Mouse (Mus musculus) C2C12 (cell line): ENCODE measurements around the gene Wars2. TPM values are rescaled to one million over a fixed set of nuclear protein-coding genes. Genes with fewer than 3 reads are reported as not detected.

Experiments
- H3K27me3 ChIP-seq: one replicate; pipeline ENCODE4 v1.6.1; 2011; ENCODE audit not compliant: control insufficient read depth, insufficient read depth, insufficient read length
- H3K36me3 ChIP-seq: one replicate; pipeline ENCODE4 v1.6.1; 2011; ENCODE audit not compliant: control insufficient read depth, insufficient read depth
- H3K4me3 ChIP-seq: one replicate; pipeline ENCODE4 v1.5.1; 2011; ENCODE audit warnings: mild to moderate bottlenecking, control low read depth; ENCODE audit not compliant: poor library complexity, insufficient read depth, severe bottlenecking
- H3K79me2 ChIP-seq: one replicate; pipeline ENCODE4 v1.6.1; 2011; ENCODE audit not compliant: control insufficient read depth, insufficient read depth
- H3K79me3 ChIP-seq: one replicate; pipeline ENCODE4 v1.6.1; 2011; ENCODE audit warnings: low read depth, control low read depth
- H3ac ChIP-seq: one replicate; pipeline ENCODE3; 2011; ENCODE audit warnings: low read depth; ENCODE audit not compliant: control insufficient read depth, insufficient read length
- CEBPB ChIP-seq: IDR thresholded peaks from one replicate; pipeline ENCODE4 v1.6.1; 2011; ENCODE audit warnings: low read depth, mild to moderate bottlenecking, control low read depth, moderate library complexity
- CTCF ChIP-seq: IDR thresholded peaks from one replicate; pipeline ENCODE4 v1.5.1; 2011; ENCODE audit not compliant: control insufficient read depth, insufficient read depth, insufficient read length
- FOSL1 ChIP-seq: IDR thresholded peaks from one replicate; pipeline ENCODE4 v1.8.0; 2011; ENCODE audit warnings: mild to moderate bottlenecking, low read length; ENCODE audit not compliant: poor library complexity, insufficient read depth, severe bottlenecking
- MAX ChIP-seq: IDR thresholded peaks from one replicate; pipeline ENCODE4 v1.6.1; 2011; ENCODE audit warnings: mild to moderate bottlenecking, control low read depth
- MYOD1 ChIP-seq: IDR thresholded peaks from one replicate; pipeline ENCODE4 v1.6.1; 2011; ENCODE audit warnings: low read depth; ENCODE audit not compliant: control insufficient read depth, insufficient read length
- MYOG ChIP-seq: IDR thresholded peaks from one replicate; pipeline ENCODE4 v1.6.1; 2011; ENCODE audit not compliant: control insufficient read depth, insufficient read length; ENCODE audit errors: extremely low read depth
- USF1 ChIP-seq: IDR thresholded peaks from one replicate; pipeline ENCODE4 v1.6.1; 2011; ENCODE audit warnings: low read depth, mild to moderate bottlenecking, control low read depth, moderate library complexity
- polyA plus RNA-seq: library from polyadenylated mRNA; unstranded; fragments of >200 nt; fragmentation: generic; extraction: Trizol; gene quantifications from one replicate; pipeline ENCODE4 v1.2.1, GENCODE M21; 2012; ENCODE audit warnings: missing spikeins

The Wars2 gene
- polyA plus RNA-seq, 1 experiment = 5.1 TPM

- Histone ChIP-seq H3ac (no peak overlapping the region), H3K36me3 (no peaks in the 10 kb centered on the region), H3K79me3 (peaks cover 2% of the 10 kb centered on the region), H3K79me2 (no peaks in the 10 kb centered on the region), H3K27me3 (no peaks in the 10 kb centered on the region), H3K4me3 (no peak overlapping the region)
- no peak for TF ChIP-seq USF1
- TF ChIP-seq CEBPB = no peak
- no peak for TF ChIP-seq MYOG
Measured at GRCm38 (mm10) chr3:99173178-99173577, 32.3 kb downstream of the Wars2 start.

GRCm38 (mm10) chr3:99174658-99175304 is 33.9 kb downstream of the Wars2 start:
- Histone ChIP-seq H3K27me3 (no peaks in the 10 kb centered on the region), H3K36me3 (no peaks in the 10 kb centered on the region), H3ac (no peak overlapping the region), H3K4me3 (no peak overlapping the region), H3K79me3 (peaks cover 2% of the 10 kb centered on the region), H3K79me2 (no peaks in the 10 kb centered on the region)
- TF ChIP-seq FOSL1 (no peak), MYOG (no peak)

GRCm38 (mm10) chr3:99183355-99184016 is 42.6 kb downstream of the Wars2 start:
- H3K79me3 ChIP-seq = no peaks in the 10 kb centered on the region
- no peaks in the 10 kb centered on the region for H3K79me2 ChIP-seq
- no peak overlapping the region for H3K4me3 ChIP-seq
- H3K27me3 ChIP-seq = no peaks in the 10 kb centered on the region
- no peak for TF ChIP-seq MYOD1
- no peak for TF ChIP-seq MAX
- no peak for TF ChIP-seq USF1
- no peak overlapping the region for H3ac ChIP-seq
- H3K36me3 ChIP-seq = no peaks in the 10 kb centered on the region

- H3K79me3 ChIP-seq = no peaks in the 10 kb centered on the region
- H3K36me3 ChIP-seq = no peaks in the 10 kb centered on the region
- no peak for TF ChIP-seq MYOG
- no peak for TF ChIP-seq CTCF
- TF ChIP-seq MYOD1 = no peak
- no peak for TF ChIP-seq FOSL1
- TF ChIP-seq CEBPB = no peak
- no peak for TF ChIP-seq USF1
- no peak for TF ChIP-seq MAX
- no peaks in the 10 kb centered on the region for H3K79me2 ChIP-seq
- H3K27me3 ChIP-seq = no peaks in the 10 kb centered on the region
- no peak overlapping the region for H3ac ChIP-seq
- no peak overlapping the region for H3K4me3 ChIP-seq
Measured at GRCm38 (mm10) chr3:99184373-99184772, 43.5 kb downstream of the Wars2 start.

DNA sequence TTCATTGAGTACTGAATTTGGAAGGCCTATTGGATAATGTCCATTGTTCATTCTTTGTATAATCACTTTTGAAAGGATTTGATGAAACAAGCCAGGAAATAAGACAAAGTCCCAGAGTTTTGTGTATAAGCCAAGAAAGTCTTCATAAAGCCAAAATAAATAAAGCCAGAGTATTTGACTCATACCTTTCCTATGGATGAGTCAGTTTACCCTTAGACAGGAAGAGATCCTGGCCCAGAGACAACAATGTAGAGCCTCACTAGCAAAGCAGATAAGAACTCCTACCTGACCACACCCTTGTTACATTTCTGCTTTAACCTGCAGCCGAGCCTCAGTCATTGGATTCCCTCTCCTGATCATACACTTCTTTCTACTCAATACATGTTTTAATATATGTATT is 47.2 kb downstream of the Wars2 start:
- peak; percentile 21 for TF ChIP-seq FOSL1
- no peak for TF ChIP-seq CTCF
- Histone ChIP-seq H3K79me3 (no peaks in the 10 kb centered on the region), H3K27me3 (no peaks in the 10 kb centered on the region), H3K36me3 (no peaks in the 10 kb centered on the region), H3K4me3 (no peak overlapping the region), H3ac (no peak overlapping the region), H3K79me2 (no peaks in the 10 kb centered on the region)

DNA sequence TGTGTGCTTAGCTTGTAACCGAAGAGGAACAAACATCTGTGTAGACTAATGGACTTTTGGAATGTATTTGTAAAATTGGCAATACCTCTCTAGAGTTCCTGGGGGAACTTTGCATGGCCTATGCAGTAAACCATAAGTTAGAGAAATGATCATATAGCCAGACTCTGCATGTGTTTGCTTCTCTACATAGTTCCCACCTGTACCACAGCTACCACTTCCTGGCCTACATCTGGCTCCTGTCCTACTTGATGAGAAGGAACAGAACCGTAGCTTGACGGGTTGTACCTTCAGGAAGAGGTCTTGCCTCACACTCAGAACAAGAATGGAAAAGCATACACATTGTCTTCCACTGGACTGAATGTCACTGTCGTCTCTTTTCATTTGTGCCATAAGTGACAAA is 52.7 kb downstream of the Wars2 start:
- no peaks in the 10 kb centered on the region for H3K27me3 ChIP-seq
- H3K36me3 ChIP-seq = no peaks in the 10 kb centered on the region
- H3K79me2 ChIP-seq = no peaks in the 10 kb centered on the region
- H3ac ChIP-seq = no peak overlapping the region
- no peaks in the 10 kb centered on the region for H3K79me3 ChIP-seq
- TF ChIP-seq MYOD1 = no peak
- no peak for TF ChIP-seq CTCF
- no peak overlapping the region for H3K4me3 ChIP-seq
